Mouse (Mus musculus): ENCODE results near the gene Tspan15.
A peak's percentile ranks its signal among the peaks of the same experiment; 100 is the strongest.

Gene Tspan15

DNA sequence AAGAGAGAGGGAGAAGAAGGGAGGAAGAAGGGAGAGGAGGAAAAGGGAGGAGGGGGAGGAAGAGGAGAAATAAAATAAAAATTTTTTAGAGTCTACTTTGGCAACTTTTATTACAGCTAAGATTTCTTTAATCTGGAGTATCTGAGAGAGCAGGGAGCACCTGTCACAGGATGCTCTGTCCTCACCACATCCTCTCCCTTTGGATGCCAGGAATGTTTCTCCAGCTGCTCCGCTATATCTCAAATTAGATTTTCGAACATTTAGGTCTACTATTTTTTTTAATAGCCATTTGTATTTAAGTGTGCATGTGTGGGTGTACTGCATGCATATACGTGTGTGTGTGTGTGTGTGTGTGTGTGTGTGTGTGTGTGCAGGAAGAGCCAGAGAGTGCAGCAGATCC, 51.1 kb downstream of the Tspan15 start:
- TF ChIP-seq NANOG (IDR thresholded peaks at IDR 0.05; ENCODE audit: borderline replicate concordance, low read length) (no peak), POU5F1 (IDR thresholded peaks at IDR 0.05; ENCODE audit: borderline replicate concordance, low read length) (no peak), CTCF (conservative IDR thresholded peaks at IDR 0.05; ENCODE audit: low read length) (no peak)
- peaks cover 2% of the 10 kb centered on the region for H3K27me3 ChIP-seq (ENCODE audit: insufficient read depth, low read length)
- no peaks in the 10 kb centered on the region for H3K36me3 ChIP-seq (ENCODE audit: insufficient read depth, low read length)
- H3K4me3 ChIP-seq (replicated peaks; ENCODE audit: low read length): no peak overlapping the region
- peaks cover 10% of the 10 kb centered on the region for H3K9me3 ChIP-seq (ENCODE audit: low read length)
- peaks cover 14% of the 10 kb centered on the region for H3K4me1 ChIP-seq (replicated peaks; ENCODE audit: low read depth, low read length)

GRCm38 (mm10) chr10:62174533-62175313, 56.3 kb downstream of the Tspan15 start:
- no peak for TF ChIP-seq CTCF (conservative IDR thresholded peaks at IDR 0.05; ENCODE audit: low read length)
- TF ChIP-seq POU5F1 (IDR thresholded peaks at IDR 0.05; ENCODE audit: borderline replicate concordance, low read length): no peak
- TF ChIP-seq NANOG (IDR thresholded peaks at IDR 0.05; ENCODE audit: borderline replicate concordance, low read length): no peak
- Histone ChIP-seq H3K27me3 (ENCODE audit: insufficient read depth, low read length) (peaks cover 17% of the 10 kb centered on the region), H3K4me1 (replicated peaks; ENCODE audit: low read depth, low read length) (peaks cover 17% of the 10 kb centered on the region), H3K4me3 (replicated peaks; ENCODE audit: low read length) (no peak overlapping the region), H3K9me3 (ENCODE audit: low read length) (peaks cover 10% of the 10 kb centered on the region), H3K36me3 (ENCODE audit: insufficient read depth, low read length) (no peaks in the 10 kb centered on the region)

GRCm38 (mm10) chr10:62173941-62174448, 57.1 kb downstream of the Tspan15 start:
- Histone ChIP-seq H3K4me3 (replicated peaks; ENCODE audit: low read length) (no peak overlapping the region), H3K27me3 (ENCODE audit: insufficient read depth, low read length) (peaks cover 17% of the 10 kb centered on the region), H3K36me3 (ENCODE audit: insufficient read depth, low read length) (no peaks in the 10 kb centered on the region), H3K4me1 (replicated peaks; ENCODE audit: low read depth, low read length) (peaks cover 17% of the 10 kb centered on the region), H3K9me3 (ENCODE audit: low read length) (peaks cover 10% of the 10 kb centered on the region)
- TF ChIP-seq POU5F1 (IDR thresholded peaks at IDR 0.05; ENCODE audit: borderline replicate concordance, low read length): no peak
- TF ChIP-seq NANOG (IDR thresholded peaks at IDR 0.05; ENCODE audit: borderline replicate concordance, low read length): no peak
- TF ChIP-seq CTCF (conservative IDR thresholded peaks at IDR 0.05; ENCODE audit: low read length): no peak

DNA sequence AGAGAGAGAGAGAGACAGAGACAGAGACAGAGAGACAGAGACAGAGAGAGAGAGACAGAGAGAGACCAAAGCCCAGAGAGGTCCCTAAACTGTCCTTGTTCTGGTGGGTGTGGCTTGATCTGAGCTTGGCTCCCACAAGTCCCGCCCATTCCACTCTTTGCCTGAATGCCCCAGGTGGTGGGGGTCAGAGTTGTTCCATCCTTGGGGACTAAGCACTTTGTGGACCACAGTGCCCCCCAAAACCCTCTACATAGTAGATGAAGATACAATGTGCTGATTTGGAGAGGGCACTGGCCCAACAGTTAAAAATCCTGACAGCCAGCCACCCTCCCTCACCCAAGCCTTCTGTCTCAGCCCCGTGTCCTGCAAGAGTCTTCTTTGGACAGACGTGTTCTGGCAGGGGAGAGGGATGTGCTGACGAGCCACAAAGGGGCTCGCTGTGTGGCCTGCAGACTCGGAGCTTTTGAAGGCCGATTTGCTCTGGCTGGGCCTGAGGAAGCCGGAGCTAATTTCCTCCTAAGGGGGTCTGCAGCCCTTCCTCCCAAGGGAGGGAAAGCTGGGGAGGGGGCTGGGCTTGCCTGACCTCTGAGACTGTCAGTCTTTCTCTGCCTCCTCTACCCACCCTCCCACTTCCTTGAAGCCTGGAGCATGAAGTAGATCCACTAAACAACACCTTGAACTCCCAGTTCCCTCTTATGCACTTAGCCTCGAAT, 58.1 kb downstream of the Tspan15 start:
- peaks cover 17% of the 10 kb centered on the region for H3K4me1 ChIP-seq (replicated peaks; ENCODE audit: low read depth, low read length)
- no peaks in the 10 kb centered on the region for H3K36me3 ChIP-seq (ENCODE audit: insufficient read depth, low read length)
- TF ChIP-seq CTCF (conservative IDR thresholded peaks at IDR 0.05; ENCODE audit: low read length) (no peak), NANOG (IDR thresholded peaks at IDR 0.05; ENCODE audit: borderline replicate concordance, low read length) (no peak), POU5F1 (IDR thresholded peaks at IDR 0.05; ENCODE audit: borderline replicate concordance, low read length) (no peak)
- H3K9me3 ChIP-seq (ENCODE audit: low read length): peaks cover 6% of the 10 kb centered on the region
- H3K27me3 ChIP-seq (ENCODE audit: insufficient read depth, low read length): peaks cover 17% of the 10 kb centered on the region
- peak overlapping the region; percentile 26; the same call in 1 of the 2 replicates for H3K4me3 ChIP-seq (replicated peaks; ENCODE audit: low read length)

DNA sequence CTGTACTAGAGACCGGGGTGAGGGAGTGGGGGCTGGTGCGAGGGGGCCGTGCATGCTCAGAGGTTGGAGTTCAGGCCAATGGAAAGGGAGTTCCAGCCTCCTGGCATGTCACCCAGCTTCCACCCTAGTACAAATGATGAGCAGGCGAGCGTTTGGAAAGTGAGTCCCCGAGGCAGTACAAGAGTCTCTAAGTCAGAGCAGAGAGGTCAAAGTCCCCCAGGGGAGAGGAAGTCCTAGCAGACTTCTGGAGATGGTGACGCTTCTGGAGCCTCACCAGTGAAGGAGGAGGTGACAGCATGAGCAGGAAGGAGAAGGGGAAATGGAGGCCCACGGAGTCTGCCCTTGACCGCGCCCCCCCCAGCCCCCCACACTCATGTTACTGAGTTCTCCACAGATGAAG, 68.6 kb downstream of the Tspan15 start:
- Histone ChIP-seq H3K36me3 (ENCODE audit: insufficient read depth, low read length) (no peaks in the 10 kb centered on the region), H3K4me3 (replicated peaks; ENCODE audit: low read length) (no peak overlapping the region), H3K9me3 (ENCODE audit: low read length) (peaks cover 4% of the 10 kb centered on the region; the same call in 1 of the 2 replicates), H3K4me1 (replicated peaks; ENCODE audit: low read depth, low read length) (peaks cover 15% of the 10 kb centered on the region), H3K27me3 (ENCODE audit: insufficient read depth, low read length) (peaks cover 14% of the 10 kb centered on the region)
- TF ChIP-seq NANOG (IDR thresholded peaks at IDR 0.05; ENCODE audit: borderline replicate concordance, low read length) (no peak), POU5F1 (IDR thresholded peaks at IDR 0.05; ENCODE audit: borderline replicate concordance, low read length) (no peak), CTCF (conservative IDR thresholded peaks at IDR 0.05; ENCODE audit: low read length) (no peak)

DNA sequence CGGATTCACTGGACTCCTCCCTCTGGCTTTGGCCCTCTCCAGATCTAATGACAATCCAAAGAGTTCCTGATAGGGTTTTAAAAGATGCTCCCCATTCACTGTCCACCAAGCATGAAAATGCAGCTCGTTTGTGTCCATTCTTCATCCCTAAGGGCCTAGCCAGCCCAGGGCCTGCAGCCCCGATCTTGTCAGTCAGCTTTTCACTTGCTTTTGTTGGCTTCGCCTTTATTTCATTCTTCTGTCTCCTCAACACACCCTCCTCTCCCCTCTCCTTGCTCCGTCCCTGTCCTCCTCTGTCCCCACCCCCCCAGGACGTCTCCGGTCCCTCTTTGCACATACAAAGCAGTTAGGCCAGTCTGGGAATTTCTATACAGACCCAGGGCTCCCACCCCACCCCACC, 81.1 kb downstream of the Tspan15 start:
- H3K36me3 ChIP-seq (ENCODE audit: insufficient read depth, low read length): no peaks in the 10 kb centered on the region
- H3K4me3 ChIP-seq (replicated peaks; ENCODE audit: low read length): no peak overlapping the region
- peaks cover 34% of the 10 kb centered on the region for H3K27me3 ChIP-seq (ENCODE audit: insufficient read depth, low read length)
- no peaks in the 10 kb centered on the region for H3K9me3 ChIP-seq (ENCODE audit: low read length)
- TF ChIP-seq NANOG (IDR thresholded peaks at IDR 0.05; ENCODE audit: borderline replicate concordance, low read length): no peak
- TF ChIP-seq POU5F1 (IDR thresholded peaks at IDR 0.05; ENCODE audit: borderline replicate concordance, low read length): no peak
- no peak for TF ChIP-seq CTCF (conservative IDR thresholded peaks at IDR 0.05; ENCODE audit: low read length)
- peaks cover 38% of the 10 kb centered on the region for H3K4me1 ChIP-seq (replicated peaks; ENCODE audit: low read depth, low read length)

DNA sequence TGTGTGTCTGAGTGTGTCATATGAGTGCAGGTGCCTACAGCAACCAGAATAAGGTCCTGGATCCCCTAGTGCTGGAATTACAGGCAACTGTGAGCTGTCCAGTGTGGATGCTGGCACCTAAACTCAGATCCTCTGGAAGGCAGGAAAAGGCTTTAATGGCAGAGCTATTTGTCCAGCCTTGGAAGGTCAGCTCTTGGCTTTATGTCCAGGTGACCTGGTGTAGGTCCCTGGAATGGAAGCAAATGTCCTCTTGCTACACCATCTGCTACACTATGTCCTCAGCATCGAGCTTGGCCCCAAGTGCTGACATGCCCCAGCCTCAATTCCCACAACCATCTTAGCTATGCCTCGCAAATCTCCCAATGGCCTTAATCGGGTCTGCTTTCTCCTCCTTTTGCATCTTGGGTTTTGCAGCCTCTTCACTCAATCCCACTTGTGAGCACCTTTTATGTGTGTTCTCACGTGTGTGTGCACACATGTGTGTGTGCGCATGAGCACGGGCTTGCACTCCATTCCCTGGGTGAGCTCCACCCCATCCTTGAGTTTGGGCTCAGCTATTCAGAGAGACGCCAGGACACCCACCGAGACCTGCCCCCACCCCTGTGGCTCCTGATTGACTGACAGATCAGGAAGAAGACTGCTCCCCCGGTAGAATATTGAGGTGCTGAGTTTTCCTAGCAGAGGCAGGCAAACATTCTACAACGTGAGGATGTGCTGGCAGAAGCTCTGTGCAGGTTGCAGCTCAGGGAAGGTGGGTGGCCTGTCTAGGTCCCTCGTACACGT, 83.4 kb downstream of the Tspan15 start:
- TF ChIP-seq NANOG (IDR thresholded peaks at IDR 0.05; ENCODE audit: borderline replicate concordance, low read length) (no peak), POU5F1 (IDR thresholded peaks at IDR 0.05; ENCODE audit: borderline replicate concordance, low read length) (no peak), CTCF (conservative IDR thresholded peaks at IDR 0.05; ENCODE audit: low read length) (no peak)

DNA sequence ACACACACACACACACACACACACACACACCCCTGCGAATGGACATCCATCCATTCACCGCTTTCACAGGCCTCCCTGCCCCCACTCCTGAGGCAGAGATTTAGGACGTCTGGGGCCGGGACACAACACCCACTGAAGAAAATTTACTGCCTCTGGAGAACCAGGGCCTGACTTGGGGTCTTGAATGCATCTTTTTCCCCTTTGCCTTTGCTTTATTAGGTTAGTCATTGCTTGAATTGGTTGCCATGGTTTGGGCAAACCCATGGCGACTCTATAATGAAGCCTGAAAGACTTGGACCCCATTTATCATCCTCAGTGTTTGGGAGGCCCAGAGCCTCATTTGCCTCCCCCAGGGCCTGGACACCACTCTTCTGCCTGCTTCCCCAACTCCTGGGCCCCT, 85.1 kb downstream of the Tspan15 start:
- peaks cover 62% of the 10 kb centered on the region for H3K4me1 ChIP-seq (replicated peaks; ENCODE audit: low read depth, low read length)
- H3K27me3 ChIP-seq (ENCODE audit: insufficient read depth, low read length): peaks cover 41% of the 10 kb centered on the region
- no peaks in the 10 kb centered on the region for H3K9me3 ChIP-seq (ENCODE audit: low read length)
- H3K4me3 ChIP-seq (replicated peaks; ENCODE audit: low read length): no peak overlapping the region
- TF ChIP-seq POU5F1 (IDR thresholded peaks at IDR 0.05; ENCODE audit: borderline replicate concordance, low read length): no peak
- H3K36me3 ChIP-seq (ENCODE audit: insufficient read depth, low read length): no peaks in the 10 kb centered on the region

More for the DNA sequence above, 83.4 kb downstream of the Tspan15 start:
- Histone ChIP-seq H3K4me3 (replicated peaks; ENCODE audit: low read length) (no peak overlapping the region), H3K36me3 (ENCODE audit: insufficient read depth, low read length) (no peaks in the 10 kb centered on the region), H3K27me3 (ENCODE audit: insufficient read depth, low read length) (peaks cover 41% of the 10 kb centered on the region), H3K9me3 (ENCODE audit: low read length) (no peaks in the 10 kb centered on the region), H3K4me1 (replicated peaks; ENCODE audit: low read depth, low read length) (peaks cover 51% of the 10 kb centered on the region)

Measured in E14TG2a.4 (cell line).